Mouse (Mus musculus) spleen, postnatal 10 days (tissue): ENCODE measurements around the gene Gm37240.

Experiments used
- DNase-seq, 2 experiments: peaks; one replicate each; pipeline ENCODE4 v3.0.0; 2021 to 2022; ENCODE audit warnings: low spot score in 2 of 2

The Gm37240 gene

GRCm38 (mm10) chr3:85284483-85284882, 602.8 kb downstream of the Gm37240 start:
- no peak for DNase-seq

- no peak for DNase-seq
These were observed 604.5 kb downstream of the Gm37240 start for GRCm38 (mm10) chr3:85282816-85283215.

- DNase-seq = peak in 1 of 2 experiments; percentile 20
These were observed 612.2 kb downstream of the Gm37240 start for GRCm38 (mm10) chr3:85275075-85275474.

GRCm38 (mm10) chr3:85271491-85271890, 615.8 kb downstream of the Gm37240 start:
- no peak for DNase-seq

- no peak for DNase-seq
These were observed 622.4 kb downstream of the Gm37240 start for GRCm38 (mm10) chr3:85264963-85265362.

GRCm38 (mm10) chr3:85264546-85264945, 622.8 kb downstream of the Gm37240 start:
- DNase-seq = no peak

GRCm38 (mm10) chr3:85254526-85254925, 632.8 kb downstream of the Gm37240 start:
- no peak for DNase-seq

- no peak for DNase-seq
These were observed 635.7 kb downstream of the Gm37240 start for GRCm38 (mm10) chr3:85251631-85252030.

GRCm38 (mm10) chr3:85246131-85246530, 641.2 kb downstream of the Gm37240 start:
- DNase-seq = no peak

- no peak for DNase-seq
These were observed 650.8 kb downstream of the Gm37240 start for GRCm38 (mm10) chr3:85236546-85236945.

GRCm38 (mm10) chr3:85232846-85233245, 654.5 kb downstream of the Gm37240 start:
- DNase-seq = no peak

- DNase-seq = no peak
These were observed 665.3 kb downstream of the Gm37240 start for GRCm38 (mm10) chr3:85222046-85222445.

GRCm38 (mm10) chr3:85214926-85215325, 672.4 kb downstream of the Gm37240 start:
- DNase-seq = no peak

- no peak for DNase-seq
These were observed 674.5 kb downstream of the Gm37240 start for GRCm38 (mm10) chr3:85212751-85213350.

GRCm38 (mm10) chr3:85209887-85210844, 677.2 kb downstream of the Gm37240 start:
- no peak for DNase-seq

GRCm38 (mm10) chr3:85206475-85206874, 680.8 kb downstream of the Gm37240 start:
- no peak for DNase-seq

GRCm38 (mm10) chr3:85205911-85206310, 681.4 kb downstream of the Gm37240 start:
- DNase-seq = no peak

GRCm38 (mm10) chr3:85203659-85204058, 683.7 kb downstream of the Gm37240 start:
- DNase-seq = no peak

GRCm38 (mm10) chr3:85202726-85203125, 684.6 kb downstream of the Gm37240 start:
- DNase-seq = no peak

GRCm38 (mm10) chr3:85201785-85202184, 685.5 kb downstream of the Gm37240 start:
- no peak for DNase-seq

GRCm38 (mm10) chr3:85198496-85198895, 688.8 kb downstream of the Gm37240 start:
- no peak for DNase-seq

GRCm38 (mm10) chr3:85197148-85197547, 690.2 kb downstream of the Gm37240 start:
- no peak for DNase-seq

- DNase-seq = no peak
These were observed 690.7 kb downstream of the Gm37240 start for GRCm38 (mm10) chr3:85196591-85196990.
